14 mouse cellular contexts compared by ENCODE assay signal in the genomic region with DNA sequence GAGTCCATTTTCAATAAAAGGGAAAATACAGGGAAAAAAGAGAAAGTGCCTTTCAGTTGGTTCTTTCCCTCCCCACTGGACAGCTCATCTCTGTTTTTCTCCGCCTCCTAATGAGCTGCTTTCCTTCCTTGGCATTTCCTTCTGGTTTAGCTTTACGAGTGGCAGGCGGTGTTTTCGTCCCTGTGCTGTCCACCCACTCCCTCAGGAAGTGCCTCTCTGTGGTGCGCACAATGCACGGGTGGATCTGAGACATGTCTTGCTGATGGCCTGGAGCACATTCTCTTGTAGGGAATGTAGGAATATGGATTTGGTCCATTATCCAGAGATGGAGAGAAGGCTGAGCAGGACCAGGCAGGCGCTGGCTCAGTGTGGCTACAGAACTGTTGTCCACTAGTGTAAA. TPM values are rescaled to one million over a fixed set of nuclear protein-coding genes. Genes with fewer than 3 reads are reported as not detected.
DNase-seq lines count a peak whose midpoint lies in the region; ATAC-seq and TF ChIP-seq lines count a peak whose summit lies in the region.
"Had no signal": no experiment of that assay in that cellular context is flagged by ENCODE, and none has a peak within 500 bp of the region (broad histone marks: within the 10 kb centered on the region; RNA-seq: fewer than 3 reads in every experiment).

No protein-coding gene starts in this region.

- H3K27me3 ChIP-seq in kidney, embryonic 15.5 days = no peaks in the 10 kb centered on the region
- H3K27me3 ChIP-seq in forebrain, embryonic 10.5 days (ENCODE audit: poor library complexity, severe bottlenecking) = no peaks in the 10 kb centered on the region
- no peaks in the 10 kb centered on the region for H3K27me3 ChIP-seq in intestine, postnatal 0 days (replicated peaks; ENCODE audit: control insufficient read depth, insufficient read depth, low read length)
- H3K27me3 ChIP-seq: embryonic facial prominence, embryonic 12.5 days; heart, embryonic 13.5 days; limb, embryonic 15.5 days; stomach, embryonic 15.5 days had no signal

- no peak overlapping the region for H3K9ac ChIP-seq in kidney, embryonic 15.5 days
- H3K9ac ChIP-seq in intestine, postnatal 0 days (ENCODE audit: low read depth, low read length) = no peak overlapping the region
- H3K9ac ChIP-seq: embryonic facial prominence, embryonic 12.5 days; heart, embryonic 13.5 days; limb, embryonic 15.5 days; stomach, embryonic 15.5 days had no signal

- no peaks in the 10 kb centered on the region for H3K36me3 ChIP-seq in kidney, embryonic 15.5 days
- H3K36me3 ChIP-seq in forebrain, embryonic 10.5 days (replicated peaks) = peaks cover 1% of the 10 kb centered on the region; the same call in 1 of the 2 replicates
- no peaks in the 10 kb centered on the region for H3K36me3 ChIP-seq in intestine, postnatal 0 days (ENCODE audit: control insufficient read depth, insufficient read depth)
- H3K36me3 ChIP-seq: embryonic facial prominence, embryonic 12.5 days; limb, embryonic 15.5 days; stomach, embryonic 15.5 days had no signal

- H3K9me3 ChIP-seq in kidney, embryonic 15.5 days (replicated peaks) = no peaks in the 10 kb centered on the region
- H3K9me3 ChIP-seq in forebrain, embryonic 10.5 days = no peaks in the 10 kb centered on the region
- no peaks in the 10 kb centered on the region for H3K9me3 ChIP-seq in intestine, postnatal 0 days (ENCODE audit: control insufficient read depth)
- H3K9me3 ChIP-seq: embryonic facial prominence, embryonic 12.5 days; heart, embryonic 13.5 days; limb, embryonic 15.5 days; stomach, embryonic 15.5 days had no signal

- peak; percentile 94 for ATAC-seq in frontal cortex, adult (ENCODE audit: low TSS enrichment)
- no peak for ATAC-seq in kidney, embryonic 15.5 days (replicated peaks; ENCODE audit: low FRiP score)
- ATAC-seq in intestine, postnatal 0 days = no peak
- ATAC-seq: hindbrain, postnatal 0 days had no signal

- H3K4me1 ChIP-seq in kidney, embryonic 15.5 days = peaks cover 13% of the 10 kb centered on the region
- H3K4me1 ChIP-seq in forebrain, embryonic 10.5 days = peaks cover 8% of the 10 kb centered on the region
- H3K4me1 ChIP-seq in intestine, postnatal 0 days (replicated peaks; ENCODE audit: control insufficient read depth, insufficient read depth, low read length) = 0 out of 2 replicates have a peak, but pooled peaks cover 2% of the 10 kb centered on the region

- no peak for DNase-seq in frontal cortex, postnatal 10 days (ENCODE audit: low spot score in 2 of 2)
- DNase-seq in kidney, postnatal 36 days = peak; percentile 34 to 35
- peak; percentile 76 for DNase-seq in right cerebral cortex, adult 18-20 months
- no peak for DNase-seq in right cerebral cortex, postnatal 4 days
- DNase-seq in forebrain, embryonic 10.5 days (ENCODE audit: extremely low spot score, low spot score) = no peak
- DNase-seq: cerebellum, adult 8-10 months had no signal

- H3K27ac ChIP-seq in kidney, embryonic 15.5 days = no peak overlapping the region
- H3K27ac ChIP-seq in forebrain, embryonic 10.5 days = no peak overlapping the region
- no peak overlapping the region for H3K27ac ChIP-seq in intestine, postnatal 0 days (ENCODE audit: low read depth, low read length)
- H3K27ac ChIP-seq: embryonic facial prominence, embryonic 12.5 days; heart, embryonic 13.5 days; hindbrain, postnatal 0 days; limb, embryonic 15.5 days; stomach, embryonic 15.5 days had no signal

- H3K4me3 ChIP-seq in kidney, embryonic 15.5 days (replicated peaks) = no peak overlapping the region
- H3K4me3 ChIP-seq in forebrain, embryonic 10.5 days = no peak overlapping the region
- no peak overlapping the region for H3K4me3 ChIP-seq in intestine, postnatal 0 days (ENCODE audit: low read depth, low read length)
- H3K4me3 ChIP-seq: embryonic facial prominence, embryonic 12.5 days; heart, embryonic 13.5 days; limb, embryonic 15.5 days; stomach, embryonic 15.5 days had no signal

- 35% methylated on average over 7 of the region's 7 CpGs for WGBS in kidney, embryonic 15.5 days
- WGBS in forebrain, embryonic 10.5 days = 70% methylated on average over 7 of the region's 7 CpGs
- 55% methylated on average over 7 of the region's 7 CpGs for WGBS in intestine, postnatal 0 days

- no peak overlapping the region for H3K4me2 ChIP-seq in kidney, embryonic 15.5 days
- no peak overlapping the region for H3K4me2 ChIP-seq in intestine, postnatal 0 days (replicated peaks; ENCODE audit: low read depth)
- H3K4me2 ChIP-seq: embryonic facial prominence, embryonic 12.5 days; heart, embryonic 13.5 days; limb, embryonic 15.5 days; stomach, embryonic 15.5 days had no signal

- TF ChIP-seq CTCF in intestine, postnatal 0 days (IDR thresholded peaks at IDR 0.05; ENCODE audit: low read depth) = no peak

RNA-seq across cellular contexts. Expression of a gene that starts 47.0 kb away (rescaled TPM):
- polyA plus RNA-seq in kidney, embryonic 15.5 days (2015; fragmentation: Nextera tagmentation; extraction: Ambion mirVana) = 156 and 168 TPM in 2 replicates
- polyA plus RNA-seq in forebrain, embryonic 10.5 days (2016; fragmentation: Nextera tagmentation; extraction: Ambion mirVana) = 171 and 172 TPM in 2 replicates
- 240 and 254 TPM in 2 replicates for polyA plus RNA-seq in intestine, postnatal 0 days (2015; fragmentation: Nextera tagmentation; extraction: Ambion mirVana)

RNA-seq across cellular contexts. Expression of a gene that starts 47.1 kb away (rescaled TPM):
- polyA plus RNA-seq in kidney, embryonic 15.5 days (2015; fragmentation: Nextera tagmentation; extraction: Ambion mirVana) = 74.6 and 77.8 TPM in 2 replicates
- 99.9 and 101 TPM in 2 replicates for polyA plus RNA-seq in forebrain, embryonic 10.5 days (2016; fragmentation: Nextera tagmentation; extraction: Ambion mirVana)
- polyA plus RNA-seq in intestine, postnatal 0 days (2015; fragmentation: Nextera tagmentation; extraction: Ambion mirVana) = 58.8 and 60.0 TPM in 2 replicates

Comparison
In these comparisons a context has a peak if more than half of its experiments do, and no peak if none do; other contexts are left out.
1. DNase-seq: peak in kidney, postnatal 36 days (2 of 2) and right cerebral cortex, adult 18-20 months (single experiment); none in frontal cortex, postnatal 10 days (0 of 2), right cerebral cortex, postnatal 4 days (single experiment) and forebrain, embryonic 10.5 days (single experiment).